Mouse (Mus musculus) embryo, embryonic 11 days (tissue): ENCODE measurements around the gene Padi6.

Experiments
- DNase-seq: peaks from one replicate; pipeline ENCODE4 v3.0.0-alpha.2; 2015

Padi6 gene

DNA sequence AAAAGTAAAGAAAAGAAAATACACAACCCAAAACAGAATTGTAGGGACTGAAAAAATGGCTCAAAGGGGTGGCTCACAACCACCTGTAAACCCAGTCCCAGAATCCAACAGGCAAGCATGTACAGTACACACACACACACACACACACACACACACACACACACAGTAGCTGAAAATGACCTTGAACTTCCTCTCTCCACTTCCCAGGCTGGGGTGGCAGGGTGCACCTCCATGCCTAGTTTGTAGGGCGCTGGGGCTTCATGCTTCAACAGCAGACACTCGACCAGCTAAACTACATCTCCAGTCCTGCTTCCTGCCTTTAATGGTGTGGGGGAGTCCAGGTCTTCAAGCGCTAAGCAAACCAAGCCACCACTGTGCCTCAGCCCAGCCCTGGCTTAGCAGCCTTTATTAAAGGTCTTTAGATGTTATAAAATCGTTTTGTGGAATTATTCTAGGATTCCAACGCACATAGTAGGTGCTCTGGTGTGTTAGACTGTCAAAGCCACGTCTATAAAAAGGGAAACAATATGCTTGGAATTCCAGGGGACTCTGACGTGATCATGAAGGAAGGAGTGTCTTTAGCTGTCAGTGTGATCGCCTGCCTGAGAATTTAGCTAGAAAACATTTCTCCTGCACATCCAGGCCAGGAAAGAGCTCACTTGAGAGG lies 61.6 kb downstream of the Padi6 start:
- DNase-seq = no peak

- peak; percentile 81 for DNase-seq
These were observed 62.6 kb downstream of the Padi6 start for GRCm38 (mm10) chr4:140679723-140680380.

DNA sequence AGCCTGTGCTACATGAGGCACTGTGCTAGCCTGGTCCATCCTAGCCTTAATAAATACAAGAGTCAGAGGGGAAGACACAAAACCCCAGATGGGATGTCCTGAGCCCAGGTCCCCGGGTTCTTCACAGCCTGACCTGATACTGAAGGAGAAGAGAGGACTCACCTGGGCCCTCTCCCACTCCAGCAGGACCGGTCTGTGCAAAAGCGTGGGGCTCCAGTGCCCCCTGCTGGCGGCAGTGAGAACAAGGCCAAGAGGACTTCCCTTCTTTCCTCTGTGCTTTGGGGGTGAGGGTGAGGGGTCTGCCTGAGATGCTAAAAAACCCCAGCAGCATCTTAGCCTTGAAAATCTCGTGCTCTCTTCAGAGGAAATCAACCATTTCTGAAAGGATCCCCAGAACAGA lies 63.4 kb downstream of the Padi6 start:
- peak; percentile 67 for DNase-seq
